Mouse (Mus musculus) heart, postnatal 0 days (tissue): Measurements from ENCODE around the gene Surf6.

Source experiments
- CTCF ChIP-seq: IDR thresholded peaks from 2 replicates; pipeline ENCODE4 v1.5.1; 2016; ENCODE audit warnings: antibody characterized with exemption, control low read depth, low read depth
- EP300 ChIP-seq: IDR thresholded peaks from 2 replicates; pipeline ENCODE4 v1.6.1; 2016; ENCODE audit warnings: antibody characterized with exemption, low read depth

DNA sequence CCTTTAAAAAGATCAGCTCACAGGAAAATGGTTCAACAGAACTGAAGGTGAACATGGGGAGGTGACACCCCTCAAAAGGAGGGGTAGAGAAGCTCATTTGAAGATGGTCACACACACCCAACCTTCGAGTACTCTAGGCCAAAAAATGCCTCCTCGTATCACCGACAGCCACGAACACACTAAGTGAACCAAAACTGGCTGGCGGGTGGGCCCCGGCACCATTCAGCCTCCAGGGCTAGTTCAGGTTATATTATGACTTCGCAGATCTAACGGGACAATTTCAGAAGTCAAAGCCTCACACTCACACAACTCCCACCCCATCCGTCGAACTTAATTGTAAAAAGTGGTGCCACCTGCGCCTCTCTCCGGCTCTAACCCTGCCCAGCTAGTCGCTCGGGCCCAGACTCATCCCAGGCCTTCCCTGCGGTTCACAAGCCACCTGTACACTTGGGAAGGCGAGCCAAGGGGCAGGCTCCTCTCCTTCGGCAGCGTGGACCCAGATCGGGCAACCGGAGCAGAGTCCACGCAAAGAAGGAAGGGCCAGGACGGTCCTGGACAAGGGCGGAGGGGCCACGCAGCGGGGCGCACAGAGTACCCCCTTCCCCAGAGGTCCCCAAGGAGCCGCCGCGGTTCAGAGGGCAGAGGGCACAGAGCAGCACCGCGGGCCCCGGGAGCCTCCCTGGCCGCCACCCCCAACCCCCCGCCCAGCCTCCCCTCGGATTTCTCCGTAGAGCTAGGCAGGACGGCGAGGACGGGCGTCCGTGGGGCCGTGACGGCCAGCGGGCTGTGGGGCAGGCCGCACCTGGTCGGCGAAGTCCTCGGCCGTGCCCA lies 30.0 kb upstream of the Surf6 start:
- no peak for TF ChIP-seq EP300
- TF ChIP-seq CTCF: no peak
